Mouse (Mus musculus) embryo, embryonic 11.5 days (tissue): Measurements from ENCODE around the gene Klhl2.
A peak's percentile ranks its signal among the peaks of the same experiment; 100 is the strongest.

Experiments used
- DNase-seq: peaks from one replicate; pipeline ENCODE4 v3.0.0-alpha.2; 2012; ENCODE audit warnings: low read depth, low spot score

The Klhl2 gene

GRCm38 (mm10) chr8:64849897-64850541, at the start of gene Klhl2:
Klhl2 (minus strand) TSS chr8:64850017.
- DNase-seq: peak; percentile 42

- DNase-seq: no peak
Measured at GRCm38 (mm10) chr8:64898710-64899109, 48.9 kb upstream of the Klhl2 start.

- no peak for DNase-seq
Measured at GRCm38 (mm10) chr8:64896731-64897130, 46.9 kb upstream of the Klhl2 start.

GRCm38 (mm10) chr8:64880619-64881200, 30.9 kb upstream of the Klhl2 start:
- DNase-seq: no peak

- no peak for DNase-seq
Measured at GRCm38 (mm10) chr8:64877630-64878312, 28.0 kb upstream of the Klhl2 start.

GRCm38 (mm10) chr8:64871469-64872165, 21.8 kb upstream of the Klhl2 start:
- no peak for DNase-seq

- no peak for DNase-seq
Measured at GRCm38 (mm10) chr8:64870218-64870617, 20.4 kb upstream of the Klhl2 start.

GRCm38 (mm10) chr8:64849091-64849896, 523 bp downstream of the Klhl2 start:
- DNase-seq: no peak

- no peak for DNase-seq
Measured at GRCm38 (mm10) chr8:64848245-64848785, 1.5 kb downstream of the Klhl2 start.

GRCm38 (mm10) chr8:64847650-64848049, 2.2 kb downstream of the Klhl2 start:
- no peak for DNase-seq

GRCm38 (mm10) chr8:64847241-64847640, 2.6 kb downstream of the Klhl2 start:
- DNase-seq: no peak

- DNase-seq: no peak
Measured at GRCm38 (mm10) chr8:64845314-64845713, 4.5 kb downstream of the Klhl2 start.

- DNase-seq: no peak
Measured at GRCm38 (mm10) chr8:64844043-64844481, 5.8 kb downstream of the Klhl2 start.

GRCm38 (mm10) chr8:64843168-64843567, 6.6 kb downstream of the Klhl2 start:
- DNase-seq: no peak

- DNase-seq: no peak
Measured at GRCm38 (mm10) chr8:64841747-64842406, 7.9 kb downstream of the Klhl2 start.

- DNase-seq: no peak
Measured at GRCm38 (mm10) chr8:64839628-64840027, 10.2 kb downstream of the Klhl2 start.

GRCm38 (mm10) chr8:64835475-64836122, 14.2 kb downstream of the Klhl2 start:
- DNase-seq: no peak

- DNase-seq: no peak
Measured at GRCm38 (mm10) chr8:64834071-64834877, 15.5 kb downstream of the Klhl2 start.

GRCm38 (mm10) chr8:64832581-64833135, 17.2 kb downstream of the Klhl2 start:
- no peak for DNase-seq
